Mouse (Mus musculus): Measurements from ENCODE around the gene Baiap2l1.

Gene Baiap2l1

DNA sequence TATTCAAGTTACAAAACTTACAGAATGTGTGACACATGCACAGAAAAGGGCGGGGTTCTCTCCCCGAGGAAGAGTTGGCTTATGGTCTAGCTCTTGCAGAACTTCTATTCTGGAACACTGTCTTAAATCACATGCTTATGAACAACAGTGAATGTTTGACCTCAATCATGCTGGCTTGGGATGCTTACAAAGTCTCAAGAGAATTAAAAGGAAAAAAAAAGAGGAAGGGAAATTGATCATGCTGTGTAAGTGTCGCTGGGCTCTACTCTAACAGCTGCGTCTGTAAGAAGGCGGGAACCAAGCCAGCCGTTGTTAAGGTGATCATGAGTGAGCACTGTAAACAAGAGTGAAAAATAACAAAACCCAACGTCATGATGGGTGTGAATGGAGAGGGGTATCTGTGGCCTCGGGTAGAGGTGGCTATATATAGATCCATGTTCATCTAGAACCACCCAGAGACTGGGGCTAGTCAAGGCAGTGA is 74.3 kb downstream of the Baiap2l1 start:
- no peak for DNase-seq

DNA sequence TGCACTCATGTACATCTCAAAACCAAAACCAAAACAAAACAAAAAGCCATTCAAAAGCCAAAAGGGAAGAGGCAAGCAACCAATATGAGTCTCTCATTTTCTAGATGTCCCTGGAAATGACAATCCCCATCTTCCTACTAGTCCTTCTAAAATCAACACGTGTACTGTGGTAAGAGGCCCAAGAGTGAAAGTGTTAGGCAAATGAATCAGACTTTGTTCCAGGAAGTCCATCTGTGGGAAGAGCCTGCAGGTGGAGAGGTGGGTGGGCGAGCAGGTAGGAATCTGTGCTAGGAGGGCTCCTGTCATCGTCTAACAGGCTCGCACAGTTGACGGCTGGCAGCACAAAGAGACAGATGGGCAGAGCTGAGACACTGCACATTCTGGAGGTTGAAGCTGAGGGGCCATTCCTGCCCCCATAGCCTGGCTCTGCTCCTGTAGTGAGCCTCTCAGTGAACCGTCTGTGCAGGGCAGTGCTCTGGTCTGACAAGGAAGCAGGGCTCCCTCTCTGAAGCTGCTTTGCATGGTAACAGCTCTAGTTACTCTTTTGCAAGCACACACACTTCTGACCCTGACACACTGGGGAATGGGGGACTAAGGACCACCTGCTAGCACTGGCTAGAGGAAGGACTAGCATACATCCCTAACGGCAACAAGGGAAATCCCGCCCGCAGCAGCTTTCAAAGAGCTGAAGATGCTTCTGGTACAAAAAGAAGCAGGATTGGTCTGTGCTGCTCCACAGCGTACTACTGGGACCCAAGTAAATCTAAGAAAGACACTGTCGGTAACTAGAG is 75.2 kb downstream of the Baiap2l1 start:
- DNase-seq, result no peak

DNA sequence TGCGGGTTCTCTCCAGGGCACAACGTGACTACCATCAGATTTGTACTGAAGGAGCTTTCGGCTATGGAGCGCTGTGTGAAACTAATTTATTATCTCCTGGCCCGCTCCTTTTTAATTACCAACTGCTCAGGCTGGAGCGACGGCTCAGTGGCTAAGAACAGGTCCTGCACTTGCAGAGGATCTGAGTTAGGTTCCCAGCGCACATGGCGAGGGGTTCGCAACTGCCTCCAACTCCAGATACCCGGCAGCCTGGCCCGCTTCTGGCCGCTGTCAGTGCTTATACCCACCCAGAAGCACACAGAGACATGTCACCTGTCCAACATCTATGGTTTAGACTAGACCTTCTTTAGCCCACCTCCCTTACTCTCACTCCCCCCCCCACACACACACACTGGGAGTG is 78.0 kb downstream of the Baiap2l1 start:
- no peak for DNase-seq

DNA sequence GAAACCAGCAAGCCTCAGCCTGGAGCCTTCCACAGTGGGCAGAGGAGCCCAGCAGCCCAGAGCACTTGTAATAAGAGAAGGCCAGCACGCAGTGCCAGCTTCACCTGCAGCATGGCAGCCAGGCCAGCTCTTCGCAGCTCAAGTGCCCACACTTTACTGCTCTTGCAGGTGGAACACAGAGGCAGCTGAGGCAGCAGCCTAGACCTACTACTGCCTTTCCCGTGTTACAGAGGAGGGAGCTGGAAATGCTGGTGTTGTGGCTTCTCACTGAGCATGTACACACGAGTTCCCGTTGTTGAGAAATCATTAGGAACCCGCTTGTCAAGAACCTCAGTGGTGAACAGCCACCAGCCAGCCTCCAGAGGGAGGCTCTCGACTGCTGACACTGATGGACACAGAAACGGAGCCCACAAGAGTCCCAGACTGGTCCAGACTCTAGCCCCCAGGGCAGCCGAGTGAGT is 78.8 kb downstream of the Baiap2l1 start:
- DNase-seq, result no peak

DNA sequence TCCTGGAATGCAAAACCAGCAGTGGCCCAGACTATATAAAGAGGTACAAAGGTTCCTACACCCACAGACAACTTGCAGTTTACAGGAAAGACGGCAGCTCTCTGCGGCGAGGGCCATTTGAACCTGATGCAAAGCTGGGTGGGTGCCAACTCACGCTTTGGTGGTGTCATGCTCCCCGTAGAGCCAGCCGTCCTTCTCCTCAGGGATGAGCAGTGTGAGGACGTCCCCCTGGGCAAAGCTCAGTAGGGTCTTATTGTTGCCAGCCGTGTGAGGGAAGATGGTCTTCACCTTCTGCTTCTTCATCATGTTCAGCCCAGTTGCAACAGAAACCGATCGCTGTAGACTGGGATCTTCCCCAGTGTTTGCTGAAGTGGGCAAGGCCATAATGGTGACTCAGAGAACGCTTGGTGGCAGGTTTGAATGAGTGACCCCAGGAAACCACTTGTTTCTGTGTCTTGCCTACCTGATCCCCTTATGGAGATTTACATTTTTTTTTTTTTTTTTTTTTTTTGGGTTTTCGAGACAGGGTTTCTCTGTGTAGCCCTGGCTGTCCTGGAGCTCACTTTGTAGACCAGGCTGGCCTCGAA is 79.4 kb downstream of the Baiap2l1 start:
- DNase-seq, result no peak

DNA sequence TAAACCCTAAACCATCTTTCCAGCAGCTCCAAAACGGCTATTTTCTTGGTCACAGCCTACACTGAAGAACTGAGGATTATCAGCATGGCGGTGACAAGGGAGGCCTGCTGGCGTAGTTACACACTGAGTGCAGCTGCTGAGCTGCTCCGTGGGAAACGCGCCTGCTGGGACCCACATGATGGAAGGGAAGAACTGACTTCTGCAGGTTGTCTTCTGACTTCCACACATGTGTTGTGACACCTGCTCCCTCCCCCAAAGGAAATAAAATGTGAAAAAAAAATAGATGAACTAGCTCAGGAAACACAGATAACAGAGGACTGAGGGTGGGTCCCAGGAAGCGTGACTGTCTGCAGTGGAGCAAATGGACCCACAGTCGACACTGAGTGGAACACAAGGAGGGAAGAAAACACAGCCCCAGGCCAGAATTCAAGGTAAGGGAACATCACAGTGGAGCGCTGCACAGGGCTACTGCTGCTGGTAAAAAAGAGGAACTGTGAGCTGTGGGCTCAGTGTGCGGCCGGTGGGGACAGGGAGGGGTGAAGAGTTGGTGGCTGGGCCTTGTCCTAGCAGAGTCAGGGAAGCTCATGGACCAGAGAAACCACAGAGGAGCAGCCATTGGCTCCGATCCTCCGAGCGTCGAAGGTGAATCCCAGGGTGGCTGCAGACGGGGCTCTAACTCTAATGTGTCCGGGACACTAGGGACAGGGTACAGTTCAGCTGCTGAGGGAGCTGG is 80.8 kb downstream of the Baiap2l1 start:
- DNase-seq, result no peak

DNA sequence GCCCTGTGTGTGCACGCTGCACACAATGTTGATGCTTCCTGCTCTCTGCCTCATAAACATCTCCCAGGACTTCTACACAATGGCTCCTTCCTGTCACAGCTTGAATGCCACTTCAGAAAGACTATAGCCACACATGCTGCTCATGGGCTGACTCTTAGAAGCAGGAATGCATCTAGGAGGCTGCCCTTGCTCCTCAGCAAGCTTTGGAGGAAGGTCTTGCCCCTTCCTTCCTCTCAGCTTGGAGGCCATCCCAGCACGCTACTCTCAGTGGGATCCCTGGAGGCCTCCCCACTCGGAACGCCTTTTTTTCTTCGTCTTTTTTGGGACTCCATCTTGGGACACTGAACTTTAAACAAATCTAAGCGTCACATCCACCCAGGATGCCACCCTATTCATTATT is 83.0 kb downstream of the Baiap2l1 start:
- DNase-seq, result no peak

DNA sequence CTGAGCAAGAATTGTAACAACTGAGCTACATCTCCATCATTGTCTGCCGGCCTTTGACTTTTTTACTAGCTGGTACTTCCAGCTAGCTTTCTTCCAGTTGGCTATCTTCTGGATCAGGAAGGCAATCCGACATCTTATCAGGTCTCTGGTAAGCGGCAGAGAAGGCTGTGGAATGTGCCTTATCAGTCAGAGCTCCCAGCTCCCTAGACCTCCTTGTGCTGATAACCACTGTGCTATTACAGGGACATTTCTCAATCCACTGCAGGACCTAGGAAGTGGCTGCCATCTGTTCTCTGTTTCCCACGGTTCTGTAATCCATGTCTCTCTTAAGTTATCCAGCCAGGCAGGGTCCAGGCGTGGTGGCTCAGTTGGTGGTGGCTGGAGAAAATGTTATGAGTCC is 86.1 kb downstream of the Baiap2l1 start:
- no peak for DNase-seq

DNA sequence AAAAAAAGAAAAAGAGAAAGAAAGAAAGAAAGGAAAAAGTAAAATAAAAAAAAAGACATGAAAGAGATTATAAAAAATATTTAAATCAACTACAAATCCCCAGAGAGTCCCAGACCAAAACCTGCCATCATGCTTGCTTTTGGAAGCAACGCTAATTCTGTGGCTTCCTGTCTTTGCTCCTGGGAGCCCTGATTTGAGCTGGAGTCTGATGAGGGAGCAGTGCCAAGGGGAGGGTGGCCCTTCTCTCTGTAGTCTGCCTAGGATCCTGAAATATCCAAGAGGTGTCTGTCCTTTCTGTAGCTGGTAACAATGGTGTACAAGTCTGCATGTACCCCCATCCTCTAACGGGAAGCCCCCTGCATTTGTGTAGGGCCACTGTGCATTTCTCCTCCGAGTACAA is 86.8 kb downstream of the Baiap2l1 start:
- DNase-seq, result no peak

DNA sequence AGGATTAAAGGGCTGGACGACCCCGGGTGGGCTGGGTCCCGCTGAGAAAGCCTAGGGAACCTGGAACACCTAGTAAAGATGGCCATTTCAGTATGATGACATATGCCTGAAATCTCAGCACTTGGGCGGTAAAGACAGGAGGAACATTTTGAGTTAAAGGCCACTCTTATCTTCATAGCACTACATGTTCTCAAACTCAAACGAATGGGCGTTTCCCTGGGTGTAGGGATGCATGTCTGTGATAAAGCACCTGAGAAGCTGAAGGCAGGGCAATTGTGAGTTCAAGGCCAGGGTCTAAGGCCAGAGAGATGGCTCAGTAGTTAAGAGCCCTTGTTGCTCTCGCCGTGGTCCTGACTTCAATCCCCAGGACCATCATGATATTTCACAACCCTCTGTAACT is 87.5 kb downstream of the Baiap2l1 start:
- no peak for DNase-seq

DNA sequence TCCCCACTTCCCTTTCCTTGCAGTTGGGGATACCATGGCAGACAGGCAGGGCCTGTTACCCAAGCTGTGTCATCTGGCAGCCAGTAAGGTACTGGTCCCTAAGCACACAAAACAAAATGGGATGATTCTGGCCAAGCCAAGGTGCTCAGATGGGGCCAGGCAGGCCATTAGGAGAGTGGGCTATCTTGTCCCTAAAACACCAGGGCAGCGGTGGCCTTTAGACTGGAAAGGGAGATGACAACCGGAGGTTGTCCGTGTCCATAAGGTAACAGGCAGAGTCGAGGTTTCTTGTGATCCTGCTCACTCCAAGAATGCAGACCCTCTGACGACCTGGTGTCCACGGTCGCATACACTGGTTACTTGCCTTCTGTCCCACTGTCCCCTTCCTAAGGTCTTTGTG is 88.0 kb downstream of the Baiap2l1 start:
- no peak for DNase-seq

DNA sequence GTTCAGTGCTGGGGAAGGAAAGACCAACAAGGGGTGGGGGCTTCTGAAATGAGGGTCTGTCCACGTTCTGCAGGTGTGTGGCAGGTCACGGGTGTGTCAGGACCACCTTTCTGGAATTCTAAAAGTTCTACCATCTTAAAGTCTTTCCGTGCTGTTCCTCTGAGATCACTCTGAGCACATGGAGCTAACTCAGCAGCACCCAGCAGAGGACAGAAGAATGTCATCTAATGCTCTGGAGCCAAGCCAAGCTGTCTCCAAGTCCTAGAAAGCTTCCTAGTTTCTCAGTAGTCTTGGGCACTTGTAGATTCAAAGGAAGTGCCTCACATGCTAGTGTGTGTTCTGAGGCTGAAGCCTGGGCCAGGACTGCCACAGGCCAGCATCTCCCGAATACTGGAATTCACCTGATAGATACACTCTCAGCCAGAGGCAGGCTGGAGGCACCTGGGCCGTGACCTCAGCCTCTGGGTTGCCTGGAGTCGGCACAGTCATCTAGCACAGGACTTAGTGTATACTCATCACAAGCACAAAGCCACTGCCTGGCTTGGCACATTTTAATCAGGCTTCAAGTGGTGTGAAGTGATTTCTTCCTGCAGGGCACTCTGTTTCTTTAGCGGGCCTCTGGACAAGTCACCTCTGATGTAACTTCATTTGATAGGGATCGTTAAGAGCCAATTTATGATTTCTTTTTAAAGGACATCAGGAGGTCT is 90.2 kb downstream of the Baiap2l1 start:
- peak; percentile 79 to 82 for DNase-seq

DNA sequence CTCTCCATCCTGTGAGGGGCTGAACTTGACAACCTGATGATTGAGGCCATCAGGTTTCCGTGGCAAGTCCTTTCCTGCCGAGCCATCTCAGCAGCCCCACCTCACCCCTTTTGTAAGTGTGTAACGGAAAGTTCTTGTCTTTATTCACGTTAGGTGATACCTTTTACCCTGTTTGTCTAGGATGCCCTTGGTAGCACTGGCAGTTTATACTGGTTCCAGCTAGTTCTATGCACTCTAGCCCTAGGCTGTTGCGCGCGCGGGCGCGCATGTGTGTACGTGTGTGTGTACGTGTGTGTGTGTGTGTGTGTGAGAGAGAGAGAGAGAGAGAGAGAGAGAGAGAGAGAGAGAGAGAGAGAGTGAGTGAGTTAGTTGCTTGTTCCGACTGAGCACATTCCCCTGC is 94.4 kb downstream of the Baiap2l1 start:
- DNase-seq, result no peak

DNA sequence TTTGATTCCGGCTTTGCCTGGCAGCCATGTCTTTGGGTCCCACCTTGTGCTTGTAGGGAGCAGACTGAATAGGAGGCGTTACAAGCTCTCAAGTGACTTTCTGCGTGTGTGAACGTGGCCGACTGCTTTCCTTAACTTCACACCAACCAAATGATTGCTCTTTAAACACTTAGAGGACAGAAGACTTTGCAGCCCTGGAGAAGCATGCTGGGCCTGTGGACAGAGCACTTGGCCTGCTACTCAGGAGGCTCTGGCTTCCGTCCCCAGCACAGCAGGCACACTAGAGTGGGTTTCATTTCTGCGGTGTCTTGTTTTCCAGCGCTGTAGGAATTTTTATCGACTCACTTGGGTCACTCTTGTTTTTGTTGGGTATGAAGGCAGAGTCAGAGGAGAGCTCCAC is 94.8 kb downstream of the Baiap2l1 start:
- no peak for DNase-seq

DNA sequence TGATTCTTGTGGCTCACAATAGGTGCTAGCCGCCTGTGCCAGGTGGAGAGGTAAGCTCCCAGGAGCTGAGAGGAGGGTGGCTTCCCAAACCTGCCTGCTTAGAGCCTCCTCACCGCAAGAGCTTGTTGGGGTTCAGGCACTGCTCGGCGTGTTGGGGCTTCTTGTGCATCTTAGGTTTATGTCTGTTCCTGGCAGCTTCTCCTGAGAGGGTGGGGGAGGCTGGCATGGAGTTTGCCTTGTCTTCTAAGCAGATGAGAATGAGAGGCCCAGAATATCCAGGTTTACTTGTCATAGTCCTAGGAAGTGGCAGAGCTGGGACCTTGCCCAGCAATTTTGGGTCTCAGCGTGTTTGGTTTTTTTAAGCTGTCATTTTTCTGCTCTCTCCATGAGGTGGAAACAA is 96.1 kb downstream of the Baiap2l1 start:
- DNase-seq, result no peak

DNA sequence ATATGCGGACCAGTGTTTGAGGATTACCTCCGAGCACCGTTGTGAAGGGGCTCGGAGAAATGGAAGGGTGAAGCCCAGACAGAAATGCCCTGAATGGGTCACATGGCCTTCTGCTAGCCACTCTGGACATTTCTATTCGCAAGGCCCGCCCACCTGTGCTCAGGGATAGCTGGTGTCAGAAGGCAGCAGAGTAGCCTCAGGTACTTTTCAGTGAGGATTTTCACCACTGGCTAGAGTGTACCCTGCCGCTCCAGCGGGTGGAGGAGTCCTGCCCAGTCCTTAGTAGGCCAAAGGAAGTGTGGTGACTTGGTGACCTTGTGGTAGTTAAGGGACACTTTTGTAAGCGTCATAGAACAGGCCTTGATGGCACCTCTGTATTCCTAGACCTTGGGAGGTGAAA is 96.6 kb downstream of the Baiap2l1 start:
- DNase-seq, result peak; percentile 50 to 54

DNA sequence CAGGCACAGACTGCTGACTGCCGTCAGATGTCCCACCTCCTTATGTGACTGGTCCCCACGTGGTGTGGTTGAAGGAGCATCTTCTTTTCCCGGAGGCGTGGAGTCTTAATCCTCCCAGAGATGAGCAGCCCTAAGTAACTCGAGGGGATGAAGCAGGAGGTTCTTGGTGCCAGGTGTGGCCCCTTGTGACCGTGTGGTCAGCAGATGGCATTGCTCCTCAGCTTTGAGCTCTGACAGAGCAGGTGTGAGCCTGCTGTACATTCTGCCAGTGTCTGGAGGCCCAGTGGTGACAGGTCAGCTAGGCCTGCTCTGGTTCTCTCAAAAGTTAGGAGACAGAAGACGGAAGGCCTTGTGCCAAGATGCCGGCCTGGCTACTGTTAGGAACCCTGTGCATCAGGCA is 97.4 kb downstream of the Baiap2l1 start:
- DNase-seq, result no peak

DNA sequence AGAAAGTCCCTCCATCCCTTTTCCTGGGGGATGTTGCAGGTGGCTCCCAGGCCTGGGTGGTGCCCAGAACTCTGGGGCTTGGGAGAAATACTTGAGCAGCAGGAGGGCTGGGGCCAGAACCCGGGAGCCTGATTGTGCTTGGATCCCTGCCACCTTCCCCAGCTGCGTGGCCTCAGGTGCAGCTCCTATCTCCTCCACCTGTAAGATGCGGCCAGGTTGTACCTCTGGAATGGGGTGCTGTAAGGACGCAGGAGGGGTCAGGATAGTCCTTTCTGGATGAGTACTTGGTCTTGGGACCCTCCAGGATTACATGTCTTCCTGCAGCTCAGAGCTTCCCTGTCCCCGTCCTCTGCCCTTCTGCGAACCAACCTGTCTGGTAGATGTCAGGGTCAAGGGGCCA is 98.7 kb downstream of the Baiap2l1 start:
- no peak for DNase-seq

DNA sequence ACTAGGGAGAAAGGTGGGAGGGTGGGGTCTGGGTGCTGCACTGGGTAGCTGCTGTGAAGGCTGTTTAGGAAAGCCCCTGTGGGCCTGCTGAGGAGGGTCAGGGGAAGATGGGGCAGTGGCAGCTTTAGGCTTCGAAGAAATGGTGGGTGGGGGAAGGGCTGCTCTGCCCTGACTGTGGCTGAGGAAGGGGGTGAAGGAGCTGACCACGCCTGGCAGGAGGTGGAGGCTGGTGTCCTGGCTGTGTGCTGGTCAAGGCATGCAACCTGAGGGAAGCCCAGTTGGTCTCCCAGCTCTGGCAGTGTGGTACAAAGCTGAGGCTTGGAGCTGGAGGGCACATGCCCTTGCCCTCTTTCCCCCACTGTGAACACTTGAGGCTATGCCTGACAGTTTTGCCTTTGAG is 99.2 kb downstream of the Baiap2l1 start:
- peak in 1 of 2 experiments; percentile 59 for DNase-seq

DNA sequence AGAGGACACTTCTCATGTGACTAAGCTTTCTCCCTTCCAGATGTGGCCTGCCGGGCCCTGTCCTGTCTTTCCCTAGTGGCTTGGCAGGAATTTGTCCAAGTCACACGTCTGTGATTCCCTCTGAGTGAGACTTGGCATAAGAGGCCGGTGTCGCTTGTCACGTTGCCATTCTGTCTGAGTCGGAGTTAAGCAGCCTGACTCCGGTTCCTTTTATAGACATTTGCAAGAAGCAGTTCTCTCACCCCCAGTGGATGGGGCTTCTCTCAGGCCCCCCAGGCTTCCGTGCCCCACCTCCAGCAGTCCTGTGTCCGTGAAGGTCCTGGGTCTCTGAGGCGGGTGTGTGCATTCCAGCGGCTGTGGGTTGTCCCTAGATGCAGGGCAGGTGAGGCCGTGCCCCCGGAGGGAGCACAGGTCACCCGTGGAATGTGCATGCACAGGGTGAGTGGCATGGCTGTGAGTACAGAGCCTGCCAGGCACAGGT is 99.7 kb downstream of the Baiap2l1 start:
- peak; percentile 80 to 87 for DNase-seq

DNA sequence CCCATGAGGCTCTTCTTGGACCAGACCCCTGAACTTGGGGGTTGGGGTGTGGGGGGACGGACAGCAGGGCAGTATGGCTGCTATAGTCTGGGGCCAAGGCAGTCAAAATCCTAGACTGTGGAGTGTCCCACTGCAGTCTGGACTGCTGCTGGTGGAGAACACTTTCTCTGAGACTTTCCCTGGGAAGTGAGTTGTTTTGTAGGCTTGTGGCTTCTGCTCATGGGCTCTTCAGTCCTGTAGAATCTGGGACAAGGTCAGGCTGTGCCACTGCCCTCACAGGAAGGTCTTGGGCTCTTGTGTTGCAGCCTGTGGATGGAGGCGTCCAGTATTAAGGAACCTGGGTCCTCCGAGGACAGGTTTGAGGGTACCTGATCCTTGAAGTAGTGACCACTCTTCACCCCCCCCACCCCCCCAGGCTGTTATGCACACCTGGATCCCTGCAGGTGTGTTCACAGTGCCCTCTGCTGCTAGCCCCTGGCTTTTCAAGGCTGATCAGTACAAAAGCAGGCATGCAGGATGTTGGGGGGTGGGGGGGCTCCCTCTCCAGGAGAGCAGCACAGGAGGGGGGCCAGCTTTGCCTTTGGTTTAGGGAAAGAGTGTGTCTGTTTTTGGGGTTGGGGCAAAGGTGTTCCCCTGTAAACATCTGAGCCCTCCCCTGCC is 100.3 kb downstream of the Baiap2l1 start:
- DNase-seq, result peak in 1 of 2 experiments; percentile 54

DNA sequence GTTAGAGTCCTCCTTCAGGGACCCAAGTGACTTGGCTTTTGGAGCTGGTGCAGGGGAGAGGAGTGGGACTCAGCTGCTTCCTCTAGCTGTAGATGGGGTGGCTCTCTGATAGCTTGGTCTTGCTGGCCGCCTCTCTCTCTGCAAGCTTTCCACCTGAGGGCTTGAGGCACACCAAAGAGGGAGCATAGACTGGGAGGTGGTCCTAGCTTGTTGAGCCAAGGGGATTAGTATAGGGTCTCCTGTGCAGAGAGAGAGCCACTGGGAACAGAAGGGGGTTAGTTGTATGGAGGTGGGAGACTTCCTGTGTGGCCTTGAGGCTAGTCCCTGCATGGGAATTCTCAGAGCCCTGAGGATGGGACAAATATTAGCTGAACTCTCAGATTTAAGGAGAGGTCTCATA is 101.0 kb downstream of the Baiap2l1 start:
- DNase-seq, result no peak

DNA sequence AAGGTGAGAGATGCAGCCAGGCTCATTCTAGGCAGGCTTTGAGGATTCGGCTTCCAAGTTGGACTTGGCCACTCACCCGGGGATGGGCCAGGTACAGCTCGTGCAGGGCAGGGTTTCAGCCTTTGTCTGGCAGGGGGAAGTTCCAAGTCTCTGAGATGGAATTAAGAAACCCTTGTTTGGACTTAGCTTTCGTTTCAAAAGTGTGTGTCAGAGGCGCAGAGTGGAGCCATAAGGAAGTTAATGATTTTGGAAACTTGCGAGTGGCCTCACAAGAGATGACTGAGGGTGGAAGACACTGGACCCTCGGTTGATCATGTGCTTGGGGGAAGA is 101.4 kb downstream of the Baiap2l1 start:
- no peak for DNase-seq
